Mouse (Mus musculus): ENCODE measurements around the gene Entpd2. TPM values are rescaled to one million over a fixed set of nuclear protein-coding genes. Genes with fewer than 3 reads are reported as not detected.

Entpd2 gene
- total and polyA plus RNA-seq, 3 experiments = not detected

DNA sequence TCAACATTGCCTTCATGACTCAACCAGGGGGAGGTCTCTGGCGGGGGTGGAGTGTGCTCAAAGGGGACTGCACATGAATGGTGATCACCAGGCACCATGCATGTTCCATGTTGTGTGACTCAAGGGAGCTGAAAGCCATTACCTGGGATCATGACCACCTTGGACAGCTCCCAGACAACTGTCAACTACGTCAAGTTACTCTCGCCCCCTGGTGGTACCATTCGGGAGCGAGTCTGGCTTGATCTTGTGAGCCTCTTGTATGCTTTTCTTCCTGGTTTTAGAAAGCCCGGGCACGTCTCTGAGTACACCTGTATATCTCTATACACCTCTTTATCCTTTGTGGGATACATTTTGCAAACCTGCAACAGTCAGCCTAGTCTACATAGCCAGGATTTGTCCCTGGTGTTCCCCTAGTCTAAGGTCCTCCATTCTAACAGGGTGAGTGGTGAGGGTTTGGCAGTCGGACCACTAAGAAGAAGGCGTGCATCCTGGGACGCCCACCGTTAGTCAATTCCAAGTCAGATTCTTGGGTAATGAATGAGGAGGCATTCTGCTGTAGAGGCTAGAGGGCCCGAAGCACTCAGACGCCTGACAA, 6.8 kb downstream of the Entpd2 start:
- Histone ChIP-seq H3K27ac (ENCODE audit: control insufficient read depth, low read depth, low read length) (no peak overlapping the region), H3K4me3 (ENCODE audit: control insufficient read depth in 1 of 2, insufficient read depth in 1 of 2, low read depth in 2 of 2, low read length in 2 of 2) (no peak overlapping the region), H3K9me3 (replicated peaks; ENCODE audit: insufficient read depth, low read length) (no peaks in the 10 kb centered on the region), H3K4me1 (ENCODE audit: control insufficient read depth in 1 of 2, insufficient read depth in 2 of 2, low read length in 2 of 2) (no peaks in the 10 kb centered on the region), H3K9ac (ENCODE audit: control insufficient read depth, low read depth, low read length, poor library complexity, severe bottlenecking) (no peak overlapping the region), H3K79me2 (ENCODE audit: control insufficient read depth, insufficient read depth, low read length, poor library complexity) (no peaks in the 10 kb centered on the region), H3K27me3 (ENCODE audit: control insufficient read depth in 1 of 2, insufficient read depth in 2 of 2, low read length in 2 of 2) (peaks cover 0 to 5% of the 10 kb centered on the region in 2 experiments; a peak in 1 of 4 replicates), H3K36me3 (ENCODE audit: control insufficient read depth in 1 of 2, insufficient read depth in 2 of 2, low read length in 2 of 2) (no peaks in the 10 kb centered on the region)
- TF ChIP-seq MAZ (IDR thresholded peaks at IDR 0.05; ENCODE audit: low read depth, low read length) = 0 out of 2 replicates have a peak, but pooled peaks have one; percentile 38
- no peak for TF ChIP-seq POLR2AphosphoS5 (IDR thresholded peaks at IDR 0.05; ENCODE audit: borderline replicate concordance, low read depth, low read length)
- peak; percentile 48; the same call in 1 of the 2 replicates for TF ChIP-seq TBP (IDR thresholded peaks at IDR 0.05; ENCODE audit: low read depth, low read length)
- peak; percentile 93 for TF ChIP-seq SMC3 (IDR thresholded peaks at IDR 0.05; ENCODE audit: low read depth, low read length)
- TF ChIP-seq CTCF (IDR thresholded peaks at IDR 0.05 in 2 of 3, conservative IDR thresholded peaks at IDR 0.05 in 1 of 3; ENCODE audit: control insufficient read depth in 1 of 3, insufficient read depth in 1 of 3, low read depth in 2 of 3, low read length in 3 of 3, poor library complexity in 1 of 3, severe bottlenecking in 1 of 3) = peak; percentile 83 to 92 (median 88)
- no peak for TF ChIP-seq NELFE (IDR thresholded peaks at IDR 0.05; ENCODE audit: low read depth, low read length)
- no peak for TF ChIP-seq CHD2 (IDR thresholded peaks at IDR 0.05; ENCODE audit: low read length)
- TF ChIP-seq NRF1 (IDR thresholded peaks at IDR 0.05; ENCODE audit: insufficient read depth, low read depth, low read length, poor library complexity, severe bottlenecking) = no peak
- no peak for TF ChIP-seq POLR2AphosphoS2 (IDR thresholded peaks at IDR 0.05; ENCODE audit: low read length)
- no peak for TF ChIP-seq TCF12 (IDR thresholded peaks at IDR 0.05; ENCODE audit: low read depth, low read length)
- peak; percentile 70 for TF ChIP-seq RAD21 (IDR thresholded peaks at IDR 0.05; ENCODE audit: low read depth, low read length)
- peak; percentile 96 for TF ChIP-seq MXI1 (IDR thresholded peaks at IDR 0.05; ENCODE audit: low read depth, low read length)
- TF ChIP-seq HCFC1 (IDR thresholded peaks at IDR 0.05; ENCODE audit: low read depth, low read length) = peak; percentile 53
- no peak for TF ChIP-seq MYC (IDR thresholded peaks at IDR 0.05; ENCODE audit: low read depth, low read length)
- no peak for TF ChIP-seq EP300 (IDR thresholded peaks at IDR 0.05; ENCODE audit: low read depth in 1 of 2, low read length in 2 of 2)
- 0 out of 2 replicates have a peak, but pooled peaks have one; percentile 35 for TF ChIP-seq MYB (IDR thresholded peaks at IDR 0.05; ENCODE audit: low read depth, low read length)
- no peak for TF ChIP-seq POLR2A (IDR thresholded peaks at IDR 0.05; ENCODE audit: control insufficient read depth in 1 of 2, insufficient read depth in 1 of 2, low read depth in 1 of 2, low read length in 2 of 2, poor library complexity in 1 of 2)
- TF ChIP-seq USF2 (IDR thresholded peaks at IDR 0.05; ENCODE audit: borderline replicate concordance in 1 of 2, insufficient read depth in 1 of 2, low read depth in 1 of 2, low read length in 2 of 2) = no peak
- no peak for TF ChIP-seq ZMIZ1 (IDR thresholded peaks at IDR 0.05; ENCODE audit: low read depth, low read length)
- TF ChIP-seq ZC3H11A (IDR thresholded peaks at IDR 0.05; ENCODE audit: low read depth, low read length) = peak; percentile 74
- peak; percentile 44 for TF ChIP-seq MAX (IDR thresholded peaks at IDR 0.05; ENCODE audit: low read length)
- TF ChIP-seq SIN3A (IDR thresholded peaks at IDR 0.05; ENCODE audit: low read length) = peak; percentile 99
- no peak for TF ChIP-seq ETS1 (IDR thresholded peaks at IDR 0.05; ENCODE audit: low read depth, low read length)
- no peak for TF ChIP-seq ZKSCAN1 (IDR thresholded peaks at IDR 0.05; ENCODE audit: low read depth, low read length)
- TF ChIP-seq JUND (IDR thresholded peaks at IDR 0.05; ENCODE audit: low read depth, low read length) = 0 out of 2 replicates have a peak, but pooled peaks have one; percentile 40
- TF ChIP-seq MEF2A (IDR thresholded peaks at IDR 0.05; ENCODE audit: extremely low read depth, insufficient replicate concordance, low read depth, low read length, poor library complexity, severe bottlenecking) = no peak
- DNase-seq (ENCODE audit: low read depth, low spot score) = peak; percentile 92
